ENCODE assay signal across 16 mouse cellular contexts in genomic region chr5:147121146-147121545, GRCm38 (mm10). TPM values are rescaled to one million over a fixed set of nuclear protein-coding genes. Genes with fewer than 3 reads are reported as not detected.
DNase-seq lines count a peak whose midpoint lies in the region; ATAC-seq and TF ChIP-seq lines count a peak whose summit lies in the region.
"Had no signal": no experiment of that assay in that cellular context is flagged by ENCODE, and none has a peak within 500 bp of the region (broad histone marks: within the 10 kb centered on the region; RNA-seq: fewer than 3 reads in every experiment).

No protein-coding gene starts in this region.

- no peak for DNase-seq in testis, postnatal 10 days (ENCODE audit: low spot score)
- peak; percentile 77 for DNase-seq in ZHBTc4 (ENCODE audit: low read depth, low spot score)
- DNase-seq in urinary bladder, postnatal 4 days (ENCODE audit: low spot score in 2 of 2) = no peak
- DNase-seq: adrenal gland, postnatal 14 days; cerebellum, adult 18-20 months; gastrocnemius, postnatal 10 days; kidney, postnatal 25 days; thymus, postnatal 25 days had no signal

- H3K4me2 ChIP-seq in intestine, postnatal 0 days (replicated peaks; ENCODE audit: low read depth) = no peak overlapping the region
- H3K4me2 ChIP-seq in intestine, embryonic 16.5 days (ENCODE audit: low read depth, low read length) = no peak overlapping the region
- H3K4me2 ChIP-seq: heart, embryonic 13.5 days; hindbrain, embryonic 15.5 days; liver, embryonic 15.5 days had no signal

- TF ChIP-seq POLR2A in testis, adult 2 months (IDR thresholded peaks at IDR 0.05; ENCODE audit: control insufficient read depth, low read depth, low read length) = no peak

- H3K36me3 ChIP-seq in intestine, postnatal 0 days (ENCODE audit: control insufficient read depth, insufficient read depth) = no peaks in the 10 kb centered on the region
- H3K36me3 ChIP-seq in intestine, embryonic 16.5 days (ENCODE audit: control insufficient read depth, insufficient read depth, low read length) = no peaks in the 10 kb centered on the region
- H3K36me3 ChIP-seq in testis, adult 2 months (ENCODE audit: control insufficient read depth, insufficient read depth, low read length) = no peaks in the 10 kb centered on the region
- H3K36me3 ChIP-seq: forebrain, embryonic 10.5 days; heart, embryonic 13.5 days; hindbrain, embryonic 15.5 days; liver, embryonic 15.5 days had no signal

- no peaks in the 10 kb centered on the region for H3K9me3 ChIP-seq in intestine, postnatal 0 days (ENCODE audit: control insufficient read depth)
- no peaks in the 10 kb centered on the region for H3K9me3 ChIP-seq in intestine, embryonic 16.5 days (ENCODE audit: control insufficient read depth, low read length)
- H3K9me3 ChIP-seq: hindbrain, embryonic 15.5 days had no signal

- no peaks in the 10 kb centered on the region for H3K4me1 ChIP-seq in intestine, postnatal 0 days (replicated peaks; ENCODE audit: control insufficient read depth, insufficient read depth, low read length)
- no peaks in the 10 kb centered on the region for H3K4me1 ChIP-seq in intestine, embryonic 16.5 days (ENCODE audit: control insufficient read depth, insufficient read depth, low read length)
- H3K4me1 ChIP-seq in testis, adult 2 months (ENCODE audit: control insufficient read depth, insufficient read depth, low read length) = no peaks in the 10 kb centered on the region
- H3K4me1 ChIP-seq: heart, embryonic 13.5 days; hindbrain, embryonic 15.5 days; liver, embryonic 15.5 days had no signal

- 96% methylated on average over 4 of the region's 4 CpGs for WGBS in intestine, postnatal 0 days
- WGBS in intestine, embryonic 16.5 days = 92% methylated on average over 4 of the region's 4 CpGs

- H3K9ac ChIP-seq in intestine, postnatal 0 days (ENCODE audit: low read depth, low read length) = no peak overlapping the region
- H3K9ac ChIP-seq in intestine, embryonic 16.5 days (ENCODE audit: low read depth, low read length) = no peak overlapping the region
- H3K9ac ChIP-seq: heart, embryonic 13.5 days; hindbrain, embryonic 15.5 days; liver, embryonic 15.5 days had no signal

- H3K27ac ChIP-seq in intestine, postnatal 0 days (ENCODE audit: low read depth, low read length) = no peak overlapping the region
- no peak overlapping the region for H3K27ac ChIP-seq in intestine, embryonic 16.5 days (ENCODE audit: low read length)
- H3K27ac ChIP-seq in testis, adult 2 months (ENCODE audit: control insufficient read depth, insufficient read depth, low read depth, low read length) = no peak overlapping the region
- H3K27ac ChIP-seq: forebrain, embryonic 10.5 days; heart, embryonic 13.5 days; hindbrain, embryonic 15.5 days; liver, embryonic 15.5 days had no signal

- H3K27me3 ChIP-seq in intestine, postnatal 0 days (replicated peaks; ENCODE audit: control insufficient read depth, insufficient read depth, low read length) = no peaks in the 10 kb centered on the region
- no peaks in the 10 kb centered on the region for H3K27me3 ChIP-seq in intestine, embryonic 16.5 days (replicated peaks; ENCODE audit: control insufficient read depth, insufficient read depth, low read length)
- H3K27me3 ChIP-seq in testis, adult 2 months (ENCODE audit: control insufficient read depth, insufficient read depth, low read length) = no peaks in the 10 kb centered on the region
- H3K27me3 ChIP-seq: heart, embryonic 13.5 days; hindbrain, embryonic 15.5 days; liver, embryonic 15.5 days had no signal

- ATAC-seq in intestine, postnatal 0 days = no peak
- no peak for ATAC-seq in intestine, embryonic 16.5 days
- ATAC-seq in granulocyte monocyte progenitor cell, adult 5-6 weeks (replicated peaks; ENCODE audit: poor library complexity, severe bottlenecking) = no peak

- peak; percentile 40 for TF ChIP-seq CTCF in intestine, postnatal 0 days (IDR thresholded peaks at IDR 0.05; ENCODE audit: low read depth)
- TF ChIP-seq CTCF in testis, adult 2 months (IDR thresholded peaks at IDR 0.05; ENCODE audit: control insufficient read depth, insufficient read depth, insufficient replicate concordance, low read depth, low read length) = peak; percentile 75; the same call in 1 of the 2 replicates

- H3K4me3 ChIP-seq in intestine, postnatal 0 days (ENCODE audit: low read depth, low read length) = no peak overlapping the region
- H3K4me3 ChIP-seq in intestine, embryonic 16.5 days (ENCODE audit: low read length) = no peak overlapping the region
- H3K4me3 ChIP-seq in testis, adult 2 months (ENCODE audit: control insufficient read depth, low read depth, low read length) = no peak overlapping the region
- H3K4me3 ChIP-seq: forebrain, embryonic 10.5 days; heart, embryonic 13.5 days; hindbrain, embryonic 15.5 days; liver, embryonic 15.5 days had no signal

RNA-seq across cellular contexts. Expression of gene Polr1d, which starts 44.3 kb away (rescaled TPM):
- polyA plus RNA-seq in intestine, postnatal 0 days (2015; fragmentation: Nextera tagmentation; extraction: Ambion mirVana) = 116 and 118 TPM in 2 replicates
- polyA plus RNA-seq in intestine, embryonic 16.5 days (2015; fragmentation: Nextera tagmentation; extraction: Ambion mirVana) = 136 and 151 TPM in 2 replicates
- 136 and 138 TPM in 2 replicates for polyA plus RNA-seq in testis, adult 2 months (2012; rRNA removed)
- total RNA-seq in granulocyte monocyte progenitor cell, adult 5-6 weeks (2014; fragmentation: Nextera tagmentation) = 135 and 160 TPM in 2 replicates
- total RNA-seq in granulocyte monocyte progenitor cell, adult 5-6 weeks (2017) = 133 and 146 TPM in 2 replicates

RNA-seq across cellular contexts. Expression of gene Lnx2, which starts 44.8 kb away (rescaled TPM):
- polyA plus RNA-seq in intestine, postnatal 0 days (2015; fragmentation: Nextera tagmentation; extraction: Ambion mirVana) = 9.7 and 10.2 TPM in 2 replicates
- 15.2 and 16.6 TPM in 2 replicates for polyA plus RNA-seq in intestine, embryonic 16.5 days (2015; fragmentation: Nextera tagmentation; extraction: Ambion mirVana)
- polyA plus RNA-seq in testis, adult 2 months (2012; rRNA removed) = 9.5 and 10.8 TPM in 2 replicates
- 7.9 and 8.9 TPM in 2 replicates for total RNA-seq in granulocyte monocyte progenitor cell, adult 5-6 weeks (2014; fragmentation: Nextera tagmentation)
- total RNA-seq in granulocyte monocyte progenitor cell, adult 5-6 weeks (2017) = 5.6 and 11.3 TPM in 2 replicates
